Mouse (Mus musculus) adrenal gland, postnatal 4 days (tissue): ENCODE data around the gene Cdk17. TPM values are rescaled to one million over a fixed set of nuclear protein-coding genes. Genes with fewer than 3 reads are reported as not detected.

ENCODE experiments used
- DNase-seq, 2 experiments: peaks; one replicate each; pipeline ENCODE4 v3.0.0; 2021 to 2022; ENCODE audit warnings: low spot score in 2 of 2, mixed read lengths in 2 of 2
- total RNA-seq, 2 experiments: library from RNA; stranded (reverse); gene quantifications; 2 replicates each; pipeline ENCODE4 v1.2.3; 2021

Cdk17 gene
- total RNA-seq, 2 experiments from 2014 or later = 30.5 to 33.1 TPM

DNA sequence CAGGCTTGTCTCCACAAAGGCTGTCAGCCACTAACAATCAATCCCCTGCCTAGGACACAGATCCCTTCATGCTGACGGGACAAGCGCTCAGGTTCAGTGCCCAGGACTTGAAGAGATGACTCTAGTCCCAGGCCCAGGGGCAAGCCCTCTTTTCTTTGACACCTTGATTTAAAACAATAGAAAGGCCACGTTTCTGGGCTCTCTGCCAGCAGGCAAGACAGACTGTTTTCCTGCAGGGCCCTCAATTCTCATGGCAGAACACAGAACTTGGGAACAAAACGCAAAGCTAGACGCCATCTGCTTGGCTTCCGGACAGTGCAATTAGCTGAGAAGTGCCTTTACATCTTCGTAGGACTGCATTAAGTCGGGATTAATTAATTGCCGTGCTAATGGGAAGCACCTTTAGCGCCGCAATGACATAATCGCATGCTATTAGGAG lies 121.9 kb downstream of the Cdk17 start:
- no peak for DNase-seq

DNA sequence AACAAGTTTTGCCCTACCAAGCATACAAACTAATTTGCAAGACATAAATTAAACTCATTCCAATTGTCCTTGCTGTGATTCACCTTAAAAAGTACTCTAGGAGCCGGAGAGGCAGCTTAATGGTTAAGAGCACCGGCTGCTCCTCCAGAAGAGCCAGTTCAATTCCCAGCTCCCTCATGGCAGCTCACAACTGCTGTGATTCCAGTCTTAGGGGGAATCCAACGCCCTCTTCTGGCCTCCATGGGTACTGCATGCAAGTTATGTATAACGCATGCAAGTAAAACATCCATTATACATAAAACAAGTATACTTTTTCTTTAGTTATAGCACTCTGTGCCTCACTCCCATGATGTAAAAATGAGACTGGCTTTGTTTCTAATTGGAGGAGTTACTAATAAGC lies 122.6 kb downstream of the Cdk17 start:
- no peak for DNase-seq

DNA sequence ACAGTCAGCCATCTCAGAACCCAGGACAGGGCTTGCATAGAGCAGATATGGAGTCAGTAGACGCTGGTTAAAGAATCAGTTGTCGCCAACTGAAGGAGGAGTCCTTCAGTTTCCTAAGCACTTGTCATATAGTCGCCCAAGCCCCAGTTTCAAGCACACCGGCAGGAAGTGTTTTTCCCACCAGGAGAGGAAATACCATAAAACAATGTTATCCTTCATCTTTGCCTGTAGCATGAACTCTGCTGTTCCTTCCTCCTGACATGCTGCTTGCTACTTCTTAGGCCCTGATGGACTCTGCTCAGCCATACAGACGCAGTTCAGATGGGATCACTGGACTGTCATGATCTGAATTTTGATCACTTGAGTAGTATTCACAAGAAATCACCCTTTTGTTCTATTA lies 124.8 kb downstream of the Cdk17 start:
- DNase-seq = no peak

GRCm38 (mm10) chr10:93287551-93288145 lies 127.0 kb downstream of the Cdk17 start:
- no peak for DNase-seq

GRCm38 (mm10) chr10:93288336-93288735 lies 127.7 kb downstream of the Cdk17 start:
- no peak for DNase-seq

GRCm38 (mm10) chr10:93289404-93289803 lies 128.7 kb downstream of the Cdk17 start:
- no peak for DNase-seq

GRCm38 (mm10) chr10:93291352-93291751 lies 130.7 kb downstream of the Cdk17 start:
- peak in 1 of 2 experiments; percentile 29 for DNase-seq

DNA sequence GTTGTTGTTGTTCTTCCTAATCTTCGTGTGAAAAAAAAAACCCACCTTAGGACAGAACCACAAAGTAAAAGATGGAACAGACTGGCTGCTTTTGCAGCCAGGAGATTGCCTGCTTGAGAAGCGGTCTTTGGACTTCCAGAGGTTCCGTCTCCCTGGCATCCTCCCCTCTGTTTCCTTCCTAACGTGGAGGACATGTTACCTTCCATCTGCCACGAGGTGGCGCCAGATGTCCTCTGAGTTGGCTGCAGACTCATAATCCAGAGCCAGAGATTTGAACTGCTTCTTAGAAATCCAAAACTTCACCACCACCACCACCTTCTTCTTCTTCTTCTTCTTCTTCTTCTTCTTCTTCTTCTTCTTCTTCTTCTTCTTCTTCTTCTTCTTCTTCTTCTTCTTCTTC lies 131.2 kb downstream of the Cdk17 start:
- peak; percentile 58 to 68 for DNase-seq

DNA sequence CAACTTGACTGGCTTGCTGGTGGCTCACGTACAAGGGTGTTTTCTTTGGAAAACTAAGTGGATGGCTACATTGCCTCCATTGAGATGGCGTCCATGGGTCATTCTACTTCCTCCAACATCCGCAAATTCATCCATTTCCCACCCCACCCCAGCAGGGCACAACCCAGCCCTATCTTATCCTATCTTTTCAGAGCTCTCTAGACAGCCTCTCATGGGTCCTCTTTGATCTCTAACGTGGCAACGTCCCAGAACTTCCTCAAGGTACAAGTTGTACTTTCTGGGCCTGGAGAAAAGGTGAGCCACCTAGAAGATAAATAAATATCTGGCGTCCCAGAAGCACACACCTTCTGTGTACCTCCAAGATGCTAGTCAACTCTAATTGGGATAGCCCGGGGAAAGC lies 132.9 kb downstream of the Cdk17 start:
- DNase-seq = no peak

GRCm38 (mm10) chr10:93294547-93295219 lies 134.0 kb downstream of the Cdk17 start:
- no peak for DNase-seq

DNA sequence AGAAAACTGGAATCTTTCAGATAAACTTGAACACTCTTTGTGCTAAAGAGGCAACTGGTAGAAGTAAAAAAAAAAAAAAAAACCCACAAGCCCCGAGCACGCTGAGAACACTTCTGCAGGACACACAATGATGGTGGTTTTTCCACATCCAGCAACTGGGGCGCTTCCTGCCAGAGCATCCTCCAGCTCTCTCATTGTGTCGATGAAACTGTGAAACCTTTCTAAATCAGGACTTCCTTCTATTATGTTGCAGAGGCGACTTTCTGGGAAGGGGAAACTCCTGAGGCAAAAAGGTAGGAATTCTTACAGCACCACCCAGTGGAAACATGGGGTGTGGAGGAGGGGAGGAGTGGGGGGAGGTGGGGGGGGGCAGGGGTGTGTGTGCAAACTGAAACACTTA lies 137.1 kb downstream of the Cdk17 start:
- DNase-seq = no peak

- no peak for DNase-seq
These were observed 137.5 kb downstream of the Cdk17 start for GRCm38 (mm10) chr10:93298208-93298607.

- no peak for DNase-seq
These were observed 141.2 kb downstream of the Cdk17 start for GRCm38 (mm10) chr10:93301831-93302230.

DNA sequence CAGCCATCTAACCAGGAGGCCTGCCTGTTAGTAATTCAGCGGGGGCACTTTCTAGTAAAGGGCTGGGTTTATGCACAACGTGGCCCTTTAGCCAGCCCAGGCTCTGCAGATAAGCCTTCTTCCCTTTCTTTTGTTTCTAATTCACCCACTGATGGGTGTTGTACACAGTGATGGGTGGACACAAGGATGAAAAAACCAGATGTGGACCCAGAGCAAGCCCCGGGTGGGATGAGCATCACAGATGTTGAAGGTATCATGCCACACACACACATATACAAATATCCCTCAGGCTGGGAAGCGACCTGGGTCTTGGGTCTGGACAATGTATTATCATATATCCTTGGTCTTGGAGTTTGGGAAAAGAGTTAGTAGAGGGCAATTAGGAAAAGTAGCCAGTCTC lies 142.6 kb downstream of the Cdk17 start:
- no peak for DNase-seq

GRCm38 (mm10) chr10:93305946-93306345 lies 145.3 kb downstream of the Cdk17 start:
- no peak for DNase-seq

DNA sequence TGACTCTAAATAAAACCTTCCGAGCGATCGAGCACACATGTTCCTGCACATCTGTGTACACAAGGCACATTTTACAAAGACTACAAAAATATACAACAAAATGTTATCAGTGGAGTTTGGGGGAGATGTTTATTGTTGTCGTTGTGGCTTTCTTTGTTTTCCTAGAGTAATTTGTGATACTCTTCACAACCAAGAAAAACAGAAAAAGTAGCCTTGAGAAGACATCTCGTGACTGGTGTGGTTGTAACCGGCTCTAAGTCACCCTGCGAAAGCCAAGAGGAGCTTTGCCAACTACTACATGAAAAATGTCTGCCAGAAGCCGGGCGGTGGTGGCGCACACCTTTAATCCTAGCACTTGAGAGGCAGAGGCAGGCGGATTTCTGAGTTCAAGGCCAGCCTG lies 145.7 kb downstream of the Cdk17 start:
- DNase-seq = no peak

DNA sequence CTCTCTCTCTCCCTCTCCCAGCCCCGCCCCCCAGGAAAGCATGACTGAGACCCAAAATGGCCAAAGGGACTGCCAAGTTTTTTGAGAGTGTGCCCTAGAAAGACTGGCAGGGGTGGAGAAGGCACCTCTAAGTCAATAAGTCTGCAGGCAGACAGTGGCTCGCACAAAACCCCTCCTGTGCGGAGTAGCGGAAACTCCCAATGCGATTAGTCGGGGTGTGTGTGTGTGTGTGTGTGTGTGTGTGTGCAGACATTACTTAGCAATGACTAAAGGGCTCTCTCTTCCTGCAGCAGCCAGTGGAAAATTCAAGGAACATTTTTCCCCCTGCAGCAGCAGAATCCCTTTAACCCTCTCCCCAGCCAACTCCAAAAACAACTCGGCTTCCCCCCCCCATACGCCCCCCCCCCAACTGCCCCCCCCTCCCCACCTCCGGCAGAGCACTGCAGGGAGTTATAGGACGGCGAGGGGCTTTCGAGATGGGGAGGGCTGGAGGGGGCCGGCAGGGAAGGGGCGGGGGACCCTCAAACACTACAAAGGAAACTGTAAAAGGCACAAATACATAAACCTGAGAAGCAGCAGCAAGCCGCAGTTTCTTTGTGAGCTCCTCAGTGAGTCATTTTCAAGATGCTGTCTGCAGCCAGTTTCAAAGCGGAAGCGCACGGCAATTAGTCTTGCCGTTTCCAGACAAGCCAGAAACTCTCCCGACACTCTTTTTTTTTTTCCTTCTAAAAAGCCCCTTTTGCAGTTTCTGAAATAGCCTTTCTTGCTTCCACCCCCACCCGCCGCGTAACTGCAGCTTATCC lies 148.7 kb downstream of the Cdk17 start:
- no peak for DNase-seq

- no peak for DNase-seq
These were observed 149.4 kb downstream of the Cdk17 start for GRCm38 (mm10) chr10:93309934-93310621.

DNA sequence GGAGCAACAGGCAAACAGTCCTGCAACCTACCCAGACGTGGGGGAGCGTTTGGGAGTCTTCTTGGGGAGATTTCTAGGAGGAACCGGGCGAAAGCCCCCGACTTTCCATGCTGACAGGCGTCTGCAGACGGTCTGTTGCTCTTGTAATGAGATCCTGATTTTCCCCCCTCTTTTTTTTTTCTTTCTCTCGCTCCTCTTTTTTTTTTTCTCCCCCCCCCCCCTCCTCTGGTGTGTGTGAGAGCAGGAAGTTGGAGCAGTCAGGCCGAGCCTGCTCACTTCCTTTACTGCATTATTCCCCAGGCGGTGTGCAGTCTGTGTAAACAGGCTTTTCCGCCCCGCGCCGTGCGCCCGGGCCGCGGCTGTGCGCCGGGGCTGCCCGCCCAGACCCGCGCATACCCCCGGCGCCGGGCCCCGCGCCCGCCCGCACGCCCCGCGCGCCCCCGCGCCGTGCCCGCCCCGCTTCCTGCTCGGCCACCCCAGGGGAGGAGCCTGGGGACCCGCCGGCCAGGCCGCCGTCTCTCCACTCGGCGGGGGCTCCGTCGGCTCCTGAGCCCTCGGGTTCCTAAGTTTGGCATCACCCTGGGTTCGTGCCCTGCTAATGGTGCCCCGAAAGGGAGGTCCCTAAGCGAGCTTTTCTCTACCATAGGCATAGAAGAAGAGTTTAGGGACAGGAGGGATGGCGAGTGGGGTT lies 150.2 kb downstream of the Cdk17 start, which contains the start of gene Elk3:
TSS of gene Elk3 (minus strand) at position 415 of the 691 bp plus-strand sequence.
- peak; percentile 28 to 29 for DNase-seq

DNA sequence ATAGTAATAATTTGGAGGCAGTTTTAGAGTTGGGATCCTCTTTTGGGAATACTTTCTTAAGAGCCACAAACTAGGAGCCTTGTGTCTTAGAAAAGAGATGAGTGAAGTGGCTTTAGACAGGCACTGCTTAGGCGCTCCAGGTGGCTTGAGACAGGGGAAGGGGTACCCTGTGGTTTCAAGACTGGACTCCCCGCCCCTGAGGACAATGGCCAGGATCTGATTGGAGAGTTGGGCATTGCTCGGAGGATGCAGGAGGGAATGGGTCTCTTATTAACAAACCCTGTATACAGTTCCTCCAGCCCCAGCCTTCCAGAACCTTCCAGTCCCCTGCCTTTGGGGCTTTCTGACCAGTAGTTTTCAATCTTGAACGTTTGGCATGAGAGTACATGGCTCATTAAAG lies 150.9 kb downstream of the Cdk17 start:
- DNase-seq = no peak
